Mouse (Mus musculus) CD8-positive naive resting alpha-beta T cell, adult 2 months (primary cell): Measurements from ENCODE around the gene H2afy.

Experiments
- DNase-seq, 2 experiments: peaks; one replicate each; pipeline ENCODE4 v3.0.0; 2022; ENCODE audit warnings: low read depth in 2 of 2, low spot score in 2 of 2

Gene H2afy

DNA sequence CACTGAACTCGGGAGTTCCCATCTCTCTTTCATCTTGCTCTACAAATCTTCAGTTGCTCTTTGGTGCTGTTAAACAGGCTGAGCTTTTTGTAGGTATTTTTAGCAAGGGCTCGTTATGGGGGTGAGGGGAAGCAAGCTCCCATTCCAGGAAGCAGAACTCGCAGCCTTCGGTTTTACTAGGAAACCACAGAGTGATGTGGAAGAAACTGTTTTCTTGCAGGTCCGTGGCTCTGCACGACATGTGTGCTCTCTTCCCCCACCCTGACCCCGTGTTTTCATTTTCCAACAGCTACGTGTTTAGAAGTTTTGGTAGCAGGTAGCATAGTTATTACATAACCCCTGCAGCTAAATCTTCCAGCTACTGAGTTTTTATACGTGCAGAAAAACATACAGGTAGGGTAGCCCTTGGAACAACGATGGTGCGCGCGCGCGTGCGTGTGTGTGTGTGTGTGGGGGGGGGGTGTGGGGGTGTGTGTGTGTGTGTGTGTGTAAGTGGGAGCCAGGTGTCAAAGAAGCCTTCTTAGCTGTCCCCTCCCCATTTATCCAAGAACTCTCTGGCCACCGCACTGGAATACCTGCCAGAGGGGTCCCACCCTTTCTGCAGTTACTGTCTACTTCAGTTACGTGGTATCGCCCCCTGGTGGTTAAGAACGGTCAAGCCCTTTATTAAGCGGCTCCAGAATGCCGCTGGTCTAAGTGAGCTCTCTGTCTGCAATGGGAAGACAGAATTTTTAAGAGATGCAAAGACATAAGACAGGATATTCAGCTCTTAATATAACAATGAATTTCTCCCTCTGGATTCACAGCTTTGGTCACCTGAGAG lies 15.5 kb upstream of the H2afy start:
- peak; percentile 55 to 68 for DNase-seq

DNA sequence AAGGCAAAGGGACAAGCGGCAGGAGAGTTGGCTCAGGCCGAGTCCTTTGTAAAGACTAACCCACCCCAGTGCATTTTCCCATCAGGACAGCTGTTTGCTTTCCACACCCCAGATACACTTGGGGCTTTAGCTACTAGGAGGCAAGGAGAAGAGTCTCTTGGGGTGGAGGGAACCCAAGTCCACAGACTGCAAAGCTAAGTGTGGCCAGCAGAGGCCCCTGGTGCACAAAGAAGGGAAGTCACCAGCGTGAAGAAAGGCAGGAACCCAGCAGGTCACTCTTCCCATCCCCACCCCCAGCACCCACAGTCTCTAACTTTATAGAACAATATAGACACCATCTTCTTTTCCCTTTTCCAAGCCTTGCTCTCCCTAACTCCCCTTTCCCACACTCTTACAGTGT lies 9.4 kb upstream of the H2afy start:
- peak; percentile 39 to 48 for DNase-seq

DNA sequence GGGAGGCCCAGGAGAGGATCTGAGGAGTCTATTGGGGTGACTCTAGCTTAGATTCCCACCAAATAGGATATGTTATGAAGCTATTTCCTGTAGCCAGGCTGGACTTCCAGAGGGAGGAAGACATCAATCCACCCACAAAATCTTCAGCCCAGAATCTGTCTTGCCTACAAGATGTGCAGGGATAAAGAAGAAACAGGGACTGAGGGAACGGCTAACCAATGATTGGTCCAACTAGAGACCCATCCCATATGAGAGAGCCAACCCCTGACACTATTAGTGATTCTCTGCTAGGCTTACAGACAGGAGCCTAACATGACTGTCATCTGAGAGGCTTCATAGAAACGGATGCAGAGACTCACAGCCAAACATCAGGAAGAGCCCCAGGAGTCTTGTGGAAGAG lies 7.9 kb upstream of the H2afy start:
- no peak for DNase-seq

DNA sequence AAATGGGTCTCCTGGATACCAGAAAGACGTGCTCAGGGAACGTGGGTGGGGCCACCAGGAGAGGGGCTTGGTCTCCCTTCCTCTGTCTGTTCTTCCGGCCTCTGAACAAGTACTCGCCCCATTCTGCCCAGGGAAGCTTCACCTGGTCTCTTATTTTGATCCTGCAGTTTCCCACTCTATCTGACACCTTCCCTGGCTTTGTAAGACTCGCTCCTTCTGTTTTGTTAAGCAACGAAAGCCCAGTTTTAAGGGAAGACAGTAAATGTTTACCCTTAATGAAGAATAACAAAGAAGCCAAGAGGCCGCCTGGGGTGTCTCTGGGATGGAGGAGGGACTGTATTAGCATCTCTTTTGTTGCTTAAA lies 7.0 kb upstream of the H2afy start:
- DNase-seq, result no peak

DNA sequence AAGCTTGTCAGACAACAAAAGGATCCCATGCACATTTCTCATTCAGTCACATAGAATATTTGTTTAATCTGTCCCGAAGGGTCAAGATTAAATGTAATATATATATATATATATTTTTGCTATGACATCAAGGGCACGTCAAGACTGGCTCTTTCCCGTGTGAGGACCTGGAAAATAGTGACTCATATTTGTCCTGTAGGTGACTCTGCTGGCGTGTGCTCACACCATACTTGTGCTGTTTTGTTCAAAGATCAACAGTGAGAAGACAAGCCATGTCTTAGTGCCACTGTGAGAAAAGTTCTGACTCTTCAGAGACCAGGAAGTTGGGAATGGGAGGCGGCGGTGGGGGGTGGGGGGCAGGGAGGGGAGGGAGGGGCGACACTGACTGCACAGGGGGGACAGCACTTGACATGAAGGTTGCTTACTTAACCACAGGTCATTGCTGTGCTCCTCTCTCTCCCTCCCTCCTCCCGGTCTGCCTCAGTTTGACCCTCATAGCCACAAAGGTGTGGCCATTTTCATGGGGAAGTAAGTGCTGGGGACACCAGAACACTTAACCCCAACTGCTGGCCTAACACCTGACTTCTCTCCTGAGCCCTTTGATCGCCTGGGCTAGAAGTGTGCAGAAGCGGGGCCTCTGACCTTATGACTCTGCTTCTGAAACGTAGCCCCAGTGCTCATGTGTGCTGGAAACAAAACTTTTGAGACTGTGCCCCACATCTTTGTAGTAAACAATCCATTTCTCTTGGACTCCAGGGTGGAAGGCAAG lies 6.4 kb upstream of the H2afy start:
- DNase-seq, result no peak

DNA sequence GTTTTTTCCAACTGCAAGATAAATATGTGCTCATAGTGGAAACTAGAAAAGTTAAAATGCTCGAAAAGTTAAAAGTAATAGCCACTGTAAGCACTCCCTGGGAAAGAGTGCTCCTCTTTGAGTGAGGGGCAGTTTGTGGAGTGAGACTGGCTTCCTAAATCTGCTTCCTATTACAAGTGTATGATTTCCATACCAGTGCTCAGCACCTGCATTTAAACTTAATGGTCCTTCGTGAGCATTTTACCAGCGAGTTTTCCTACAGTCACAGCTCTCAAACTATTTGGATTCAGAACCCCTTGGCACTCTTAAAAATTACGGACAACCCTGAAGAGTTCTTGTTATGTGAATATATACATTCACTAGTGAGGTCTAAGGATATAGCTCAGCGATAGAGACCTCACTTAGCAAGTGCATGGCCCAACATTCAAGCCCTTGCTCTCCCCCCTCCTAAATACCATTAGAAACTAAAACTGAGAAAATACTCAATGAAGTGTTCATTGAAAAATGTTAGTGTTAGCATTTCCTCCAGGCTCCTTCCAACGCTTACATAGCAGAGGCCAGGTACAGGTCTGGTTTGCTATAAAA lies 3.1 kb upstream of the H2afy start:
- no peak for DNase-seq

DNA sequence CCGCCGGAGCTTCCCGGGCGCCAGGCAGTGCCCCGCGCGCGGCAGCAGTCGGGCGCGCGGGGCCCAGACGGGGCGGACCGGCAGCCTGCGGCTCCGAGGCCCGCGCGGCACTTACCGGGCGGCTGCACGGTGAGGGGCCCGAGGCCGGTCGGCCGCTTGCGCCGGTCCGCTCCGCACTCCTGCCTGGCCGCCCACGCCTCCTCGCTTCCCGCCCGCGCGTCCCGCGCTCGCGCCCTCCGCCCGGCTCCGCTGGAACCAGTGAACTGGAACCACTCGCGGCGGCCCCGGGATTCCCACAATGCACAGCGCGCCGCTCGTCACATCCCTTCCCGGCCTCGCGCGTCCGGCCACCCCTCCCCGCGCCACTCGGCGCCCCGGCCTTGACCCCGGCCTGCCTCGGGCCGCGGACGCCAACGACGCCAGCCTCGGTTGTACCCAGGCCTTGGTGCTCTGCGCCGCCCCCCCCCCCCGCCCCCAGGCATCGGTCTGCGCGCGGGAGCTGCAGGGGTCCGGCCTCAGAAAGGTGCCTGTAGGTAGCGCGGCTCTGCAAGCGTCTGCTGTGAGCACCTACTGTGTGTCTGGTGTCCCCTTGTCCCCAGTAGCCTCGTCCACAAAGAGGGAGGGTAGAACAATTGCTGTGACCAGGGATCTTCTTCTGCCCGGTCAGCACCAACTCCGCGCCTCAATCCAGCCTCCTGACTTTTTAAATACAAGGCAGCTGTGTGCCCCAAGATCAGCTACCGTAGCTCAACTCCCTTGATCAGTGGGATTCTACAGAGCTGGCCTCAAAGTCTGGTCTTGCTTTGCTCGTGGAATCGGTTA lies 719 bp downstream of the H2afy start:
- DNase-seq, result peak; percentile 47 to 56

DNA sequence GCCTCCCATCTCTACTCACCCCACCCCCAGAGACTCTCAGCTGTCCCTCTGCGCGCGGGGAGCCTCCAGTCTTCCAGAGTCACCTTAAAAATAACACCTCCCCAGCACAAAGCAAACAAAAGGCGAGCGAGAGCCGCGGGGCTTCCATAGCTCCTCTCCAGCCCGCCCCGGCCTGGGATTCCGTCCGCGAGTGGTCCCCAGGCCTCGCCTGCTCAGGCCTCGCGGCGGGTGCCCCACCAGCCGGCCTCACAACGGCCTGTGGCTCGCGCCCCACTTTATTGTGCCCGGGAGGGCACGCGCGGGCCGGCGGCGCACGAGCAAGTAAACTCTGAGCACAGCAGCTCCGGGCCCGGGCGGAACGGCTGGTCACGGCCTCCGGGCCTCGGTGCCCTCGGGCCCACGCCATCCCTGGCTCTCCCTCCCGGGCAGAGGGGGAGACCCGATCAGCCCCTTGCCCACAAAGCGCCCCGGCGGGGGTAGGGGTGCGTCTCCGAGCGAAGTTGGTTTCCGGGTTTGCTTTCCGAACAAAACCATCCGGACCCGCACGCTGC lies 1.5 kb downstream of the H2afy start:
- peak; percentile 27 to 43 for DNase-seq

DNA sequence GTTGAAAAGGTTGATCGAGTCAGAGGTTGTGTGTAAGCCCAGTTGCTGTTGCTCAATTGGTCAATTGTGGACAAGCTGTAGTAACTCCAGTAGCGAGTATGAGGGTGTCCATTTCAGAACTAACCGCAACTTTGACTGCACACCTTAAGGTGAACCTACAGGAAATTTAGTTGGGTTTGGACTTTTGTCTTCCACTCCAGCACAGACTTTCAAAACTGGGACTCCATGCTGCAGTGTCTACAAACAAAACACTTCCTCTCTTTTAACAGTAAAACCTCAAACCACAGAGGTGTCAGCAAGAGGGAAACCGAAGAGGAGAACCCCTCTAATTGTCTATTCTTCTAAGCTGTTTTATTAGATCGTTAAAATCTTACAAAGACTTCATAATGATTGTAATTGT lies 2.1 kb downstream of the H2afy start:
- peak in 1 of 2 experiments; percentile 8 for DNase-seq

DNA sequence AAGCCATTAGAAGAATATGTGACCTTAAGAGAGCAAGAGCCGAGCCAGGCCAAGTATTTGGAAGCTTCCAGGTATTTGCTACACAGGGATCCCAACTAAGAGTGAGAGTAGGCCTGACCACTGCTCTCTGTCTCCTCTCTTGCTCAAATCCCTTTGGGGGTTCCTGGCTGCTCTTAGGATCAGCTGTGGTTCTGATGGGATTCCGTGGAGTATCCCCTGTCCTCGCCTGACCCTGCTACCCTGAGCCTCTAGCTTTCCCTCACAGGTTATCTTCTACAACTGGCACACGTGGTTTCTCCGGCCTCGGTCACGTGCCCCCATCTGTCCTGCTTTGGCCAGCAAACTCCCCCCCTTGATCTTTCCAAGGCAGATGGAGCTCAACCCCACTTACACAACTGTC lies 3.2 kb downstream of the H2afy start:
- DNase-seq, result no peak

DNA sequence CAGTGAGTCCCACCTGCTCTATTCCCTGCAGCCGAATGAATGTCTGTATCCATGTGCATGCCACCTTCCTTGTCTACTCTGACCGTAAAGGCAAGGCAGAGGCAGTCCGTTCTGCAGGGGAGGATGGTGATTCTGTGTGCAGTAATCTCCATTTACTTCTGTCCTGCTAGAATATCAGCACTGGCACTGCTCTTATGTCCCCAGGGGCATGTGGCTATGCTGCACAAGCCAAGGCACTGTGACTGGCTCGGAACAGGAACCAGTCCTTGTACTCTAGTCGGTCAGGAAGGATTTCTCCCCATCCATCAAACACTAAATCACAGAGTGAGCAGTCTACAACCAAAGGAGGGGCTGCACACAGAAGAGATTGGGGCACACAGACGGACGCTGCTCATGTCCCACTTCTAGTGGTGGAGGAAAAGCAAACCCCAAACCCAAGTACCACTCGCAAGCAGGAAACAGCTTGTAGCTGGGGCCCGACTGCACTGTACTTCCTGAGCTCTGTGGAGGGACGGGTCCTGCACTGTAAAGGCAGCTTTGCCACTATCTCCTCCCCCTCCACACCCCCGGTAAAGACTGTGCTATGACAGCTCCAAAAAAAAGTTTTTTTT lies 3.7 kb downstream of the H2afy start:
- DNase-seq, result peak; percentile 15 to 34

DNA sequence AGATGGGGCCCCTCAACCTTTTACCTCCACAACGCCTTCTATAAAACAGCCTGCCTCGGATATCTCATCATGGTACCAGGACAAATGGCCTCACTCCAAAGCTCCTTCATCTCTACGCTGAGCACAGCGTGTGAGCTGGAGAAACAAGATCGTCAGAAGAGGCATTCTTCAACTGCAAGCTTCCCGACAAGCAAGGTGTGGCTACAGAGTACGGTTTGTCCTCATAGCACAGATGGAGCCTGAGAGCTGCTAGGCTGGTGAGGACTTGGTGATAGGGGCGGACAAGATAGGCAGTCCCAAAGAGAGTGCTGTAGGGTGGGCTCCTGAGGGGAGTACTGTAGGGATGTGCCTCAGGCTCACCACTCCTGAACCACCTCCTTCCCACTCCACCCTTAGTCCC lies 5.6 kb downstream of the H2afy start:
- DNase-seq, result no peak

DNA sequence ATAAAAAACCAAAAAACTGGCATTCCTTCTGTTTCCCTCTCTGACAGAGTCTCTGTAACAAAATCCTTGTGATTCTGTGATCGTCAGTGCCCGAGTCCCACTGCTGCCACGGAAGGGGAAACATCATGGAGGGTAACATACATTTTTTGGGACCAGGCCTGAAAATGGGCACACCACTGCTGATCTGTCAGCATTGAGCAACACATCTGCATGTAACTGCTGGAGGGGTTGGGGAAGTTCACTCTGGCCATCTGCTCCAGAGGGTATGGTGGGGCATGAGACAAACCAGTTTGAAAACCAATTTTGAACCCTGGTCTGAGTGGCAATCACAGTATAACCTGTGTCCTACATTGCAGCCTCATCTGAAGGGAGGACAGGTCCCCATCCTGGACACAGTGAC lies 6.6 kb downstream of the H2afy start:
- DNase-seq, result no peak

DNA sequence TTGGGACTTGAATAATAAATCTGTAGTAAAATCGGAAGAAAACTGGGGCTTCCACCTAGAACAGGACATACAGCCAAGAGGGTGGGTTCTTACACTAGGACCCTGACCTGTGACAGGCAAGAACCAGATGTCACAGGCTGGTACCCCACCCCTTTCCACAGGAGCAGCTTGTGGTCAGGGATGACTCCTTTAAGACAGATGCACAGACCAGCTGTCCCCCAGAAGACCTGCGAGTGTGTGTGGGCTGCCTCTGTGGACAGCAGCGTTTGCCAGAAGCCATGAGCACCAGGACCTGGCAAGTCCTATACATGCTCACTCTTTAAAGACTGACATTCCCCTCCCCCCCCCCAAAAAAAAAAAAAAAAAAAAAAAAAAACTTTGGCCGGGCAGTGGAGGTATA lies 7.1 kb downstream of the H2afy start:
- DNase-seq, result no peak

DNA sequence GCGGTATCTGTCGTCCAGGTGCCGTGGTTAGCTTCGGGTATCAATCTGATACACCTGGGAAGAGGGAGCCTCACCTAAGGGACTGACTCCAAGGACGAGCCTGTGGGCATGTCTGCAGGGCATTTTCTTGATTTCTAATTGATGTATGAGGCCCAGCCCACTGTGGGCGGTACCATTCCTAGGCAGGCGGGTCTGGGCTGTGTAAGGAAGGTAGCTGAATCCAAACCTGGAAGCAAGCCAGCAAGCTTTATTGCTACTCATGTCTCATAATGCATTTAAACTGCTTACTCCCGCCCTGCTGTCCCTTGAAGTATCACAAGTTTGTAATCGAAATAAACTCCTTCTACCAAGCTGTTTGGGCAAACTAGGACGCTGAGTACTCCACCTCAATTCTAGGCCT lies 10.5 kb downstream of the H2afy start:
- no peak for DNase-seq

DNA sequence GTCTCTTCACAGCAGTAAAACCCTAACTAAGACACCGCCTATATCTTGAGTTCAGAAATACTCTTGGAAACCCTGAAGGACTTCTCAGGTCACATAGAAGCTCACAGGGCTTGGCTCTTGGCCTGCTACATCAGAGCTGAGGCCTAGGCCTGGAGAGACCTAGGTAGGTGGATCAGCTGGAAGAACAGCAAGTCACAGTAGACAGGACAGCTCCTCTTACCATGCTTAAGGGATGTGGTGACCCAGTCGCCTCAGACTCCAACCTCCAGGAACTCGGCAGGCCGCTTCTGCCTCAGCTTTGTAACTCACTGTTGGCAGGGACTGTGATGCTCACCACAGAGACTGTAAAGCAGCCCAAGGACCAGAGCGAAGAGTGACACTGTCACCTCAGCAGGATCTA lies 13.1 kb downstream of the H2afy start:
- no peak for DNase-seq

DNA sequence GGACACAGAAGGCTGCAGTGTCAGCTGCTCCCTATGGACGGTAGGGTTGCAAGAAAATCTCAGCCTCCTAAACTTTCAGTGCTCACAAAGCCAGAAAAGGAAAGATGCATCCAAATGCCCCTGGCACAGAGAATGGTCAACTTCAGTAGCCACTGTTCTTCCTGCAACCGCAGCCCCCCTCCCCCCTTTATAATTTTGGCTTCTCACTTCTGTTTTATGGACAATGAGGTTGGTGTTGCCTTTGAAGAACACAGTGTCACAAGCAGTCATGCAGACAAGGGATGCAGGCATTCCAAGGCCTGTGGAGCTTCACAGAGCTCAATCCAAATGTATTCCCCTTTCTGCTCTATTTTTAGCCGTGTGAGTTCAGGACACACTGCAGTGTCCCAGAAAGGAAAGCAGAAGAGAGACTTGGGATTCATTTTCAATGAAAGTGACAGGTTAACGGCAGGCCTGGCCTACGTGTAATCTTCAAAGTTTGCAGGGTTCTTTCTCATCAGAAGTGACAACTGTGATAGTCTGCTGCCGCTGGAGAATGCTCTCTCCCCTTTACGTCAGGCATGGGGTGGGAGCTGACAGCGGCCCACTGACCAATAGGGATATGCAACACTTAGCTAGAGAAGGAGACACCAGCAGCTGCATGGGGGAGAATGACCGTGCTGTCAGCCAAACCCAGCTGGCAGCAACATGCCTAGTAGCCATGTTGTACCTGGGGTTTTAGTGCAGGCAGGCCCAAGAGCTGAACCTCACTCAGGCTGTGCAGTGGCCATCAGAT lies 18.0 kb downstream of the H2afy start:
- DNase-seq, result no peak

DNA sequence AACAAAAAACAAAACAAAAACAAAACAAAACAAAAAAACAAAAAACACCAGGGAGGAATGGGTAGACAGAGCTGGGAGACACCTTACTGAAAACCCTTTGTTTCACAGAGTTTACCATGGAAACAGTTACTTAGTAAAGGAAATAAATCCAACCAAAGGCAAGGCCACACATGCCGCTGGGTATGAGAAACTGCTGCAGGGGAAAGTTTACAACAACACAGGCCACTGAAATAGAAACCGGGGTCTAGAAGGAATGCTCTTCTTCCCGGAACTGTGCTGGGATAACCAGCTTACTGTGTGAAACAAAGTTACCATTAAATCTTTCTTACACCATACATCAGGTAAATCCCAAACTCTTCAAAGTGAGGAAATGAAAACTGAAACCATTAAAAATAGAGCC lies 20.3 kb downstream of the H2afy start:
- DNase-seq, result no peak

DNA sequence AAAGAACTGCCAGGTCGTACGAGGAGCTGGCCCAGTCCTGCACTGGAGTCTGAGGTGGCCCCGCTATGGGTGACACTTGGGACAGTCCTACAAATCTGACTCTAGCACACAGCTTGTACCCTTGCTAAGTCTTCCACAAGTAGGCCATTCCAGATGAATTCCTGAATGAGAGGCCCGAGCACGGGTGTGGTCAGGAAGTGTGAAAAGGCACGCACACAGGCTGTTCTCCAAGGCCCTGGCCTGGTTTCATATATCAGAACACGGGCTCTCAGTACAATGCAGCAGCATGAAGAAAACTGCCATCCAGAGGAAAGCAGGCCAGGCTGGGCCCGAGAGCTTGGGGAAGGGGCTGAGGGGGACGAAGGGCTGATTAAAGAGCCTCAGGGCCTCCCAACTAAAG lies 20.8 kb downstream of the H2afy start:
- no peak for DNase-seq
